Mouse (Mus musculus) right cerebral cortex, postnatal 10 days (tissue): ENCODE measurements around the gene Tbc1d22a.

Experiments used
- DNase-seq, 2 experiments: peaks; one replicate each; pipeline ENCODE4 v3.0.0; 2021; ENCODE audit warnings: low spot score in 2 of 2

Gene Tbc1d22a

DNA sequence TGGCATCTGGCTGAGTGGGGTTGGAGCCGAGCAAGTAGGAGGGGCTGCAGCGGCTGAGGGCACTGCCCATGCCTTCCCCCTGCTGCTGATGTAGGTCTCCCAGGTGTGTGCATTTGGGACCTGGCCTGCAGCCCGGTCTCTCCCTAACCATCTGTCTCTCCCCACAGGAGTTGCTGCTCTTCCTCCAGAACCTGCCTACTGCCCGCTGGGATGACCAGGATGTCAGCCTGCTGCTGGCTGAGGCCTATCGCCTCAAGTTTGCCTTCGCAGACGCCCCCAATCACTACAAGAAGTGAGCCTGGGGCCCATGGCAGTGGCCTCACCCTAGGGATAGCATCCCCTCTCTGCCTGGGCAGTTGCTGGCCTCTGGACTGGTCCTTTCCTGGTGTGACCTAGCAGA is 282.4 kb downstream of the Tbc1d22a start:
- DNase-seq: no peak

DNA sequence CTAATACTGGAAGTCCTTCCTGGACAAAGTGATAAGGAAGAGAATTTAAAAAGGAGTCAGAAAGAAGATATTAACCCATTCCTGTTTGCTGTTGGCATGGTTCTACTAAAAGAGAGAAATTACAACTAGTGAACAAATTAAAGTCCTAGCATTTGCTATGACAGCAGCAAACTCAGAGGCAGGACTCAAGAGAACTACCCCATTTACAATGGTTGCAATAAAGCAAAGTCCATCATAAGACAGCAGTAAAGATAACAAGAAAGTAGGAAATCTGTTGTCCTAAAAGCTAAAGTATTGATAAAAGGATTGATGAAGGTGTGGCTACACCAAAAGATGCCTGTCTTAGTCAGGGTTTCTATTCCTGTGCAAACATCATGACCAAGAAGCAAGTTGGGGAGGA is 286.3 kb downstream of the Tbc1d22a start:
- DNase-seq: no peak

DNA sequence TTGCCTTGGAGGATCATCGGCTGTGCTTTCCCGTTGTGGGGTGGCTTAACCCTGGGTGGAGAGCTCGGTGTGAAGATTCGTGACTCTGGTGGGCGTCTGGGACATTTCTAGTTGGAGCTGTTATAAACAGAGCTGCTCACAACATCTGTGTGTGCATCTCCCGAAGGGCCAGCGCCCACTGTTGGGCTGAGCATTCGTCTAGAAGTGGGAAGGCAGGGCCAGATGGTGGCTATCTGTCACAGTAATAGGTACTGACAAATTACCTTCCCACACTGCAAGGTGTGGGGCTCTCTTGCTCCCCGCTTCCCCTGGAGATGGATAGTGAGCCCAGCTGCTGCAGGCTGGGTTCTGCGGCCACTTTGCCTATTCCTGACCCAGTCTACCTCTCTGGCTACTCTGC is 289.2 kb downstream of the Tbc1d22a start:
- DNase-seq: no peak

DNA sequence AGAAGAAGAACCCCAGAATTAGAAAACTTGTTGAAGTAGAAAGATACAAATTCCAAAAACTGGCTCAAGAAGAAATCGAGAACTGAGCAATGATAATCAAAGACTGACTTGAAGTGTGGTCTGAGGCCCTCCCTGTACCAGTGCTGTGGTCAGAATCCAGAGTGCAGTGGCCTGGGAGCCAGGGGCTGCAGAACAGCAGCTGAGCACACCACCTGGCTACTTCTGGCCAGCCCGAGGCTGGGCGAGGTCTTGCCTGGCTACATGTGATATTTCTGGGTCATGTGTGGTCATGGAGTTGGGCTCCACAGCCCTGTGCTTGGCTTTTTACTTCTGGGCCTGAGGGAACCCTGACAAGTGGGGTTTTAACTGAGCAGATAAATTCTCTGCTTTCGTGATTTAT is 292.4 kb downstream of the Tbc1d22a start:
- DNase-seq: no peak

- DNase-seq: no peak
Observed at GRCm38 (mm10) chr15:86507546-86507945, 293.3 kb downstream of the Tbc1d22a start.

- DNase-seq: no peak
Observed at GRCm38 (mm10) chr15:86508406-86509176, 294.3 kb downstream of the Tbc1d22a start.

DNA sequence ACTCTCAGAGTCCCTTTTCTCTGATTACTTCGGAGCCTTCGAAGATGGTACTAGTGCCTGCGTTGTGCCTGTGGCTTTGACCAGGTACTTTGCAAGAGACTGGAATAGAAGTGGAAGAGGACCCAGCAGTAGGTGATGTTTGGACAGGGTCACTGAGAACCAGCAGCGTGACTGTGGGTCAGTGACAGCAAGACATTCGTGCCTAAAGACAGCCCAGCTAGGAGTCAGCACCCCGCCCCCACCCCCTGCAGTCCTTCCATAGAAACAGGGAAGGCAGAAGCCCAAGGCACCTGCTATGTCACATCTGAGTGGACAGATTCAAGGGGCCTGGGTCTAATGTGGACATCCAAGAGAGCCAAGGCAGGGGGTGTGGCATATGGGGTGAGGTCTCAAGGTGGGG is 295.3 kb downstream of the Tbc1d22a start:
- no peak for DNase-seq

GRCm38 (mm10) chr15:86511181-86511580 is 296.9 kb downstream of the Tbc1d22a start:
- no peak for DNase-seq

DNA sequence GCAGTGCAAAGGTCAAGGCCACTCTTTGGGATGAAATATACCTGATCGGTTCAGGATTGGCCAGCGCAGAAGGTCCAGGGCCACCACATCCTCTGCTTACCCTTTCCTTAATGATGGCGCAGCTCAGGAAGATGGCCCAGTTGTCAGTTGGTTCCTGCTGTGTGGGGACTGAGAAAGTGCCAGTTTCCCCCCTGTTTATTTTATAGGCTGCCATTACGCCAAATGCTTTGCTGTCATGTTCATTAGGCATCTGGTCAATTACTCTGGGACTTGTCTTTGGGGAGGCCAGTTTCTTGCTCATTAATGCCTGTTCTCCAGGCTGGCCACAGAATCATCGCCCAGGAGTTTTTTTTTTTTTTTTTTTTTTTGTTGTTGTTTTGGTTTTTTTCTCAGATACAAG is 299.1 kb downstream of the Tbc1d22a start:
- DNase-seq: no peak

GRCm38 (mm10) chr15:86520201-86520600 is 305.9 kb downstream of the Tbc1d22a start:
- DNase-seq: no peak

DNA sequence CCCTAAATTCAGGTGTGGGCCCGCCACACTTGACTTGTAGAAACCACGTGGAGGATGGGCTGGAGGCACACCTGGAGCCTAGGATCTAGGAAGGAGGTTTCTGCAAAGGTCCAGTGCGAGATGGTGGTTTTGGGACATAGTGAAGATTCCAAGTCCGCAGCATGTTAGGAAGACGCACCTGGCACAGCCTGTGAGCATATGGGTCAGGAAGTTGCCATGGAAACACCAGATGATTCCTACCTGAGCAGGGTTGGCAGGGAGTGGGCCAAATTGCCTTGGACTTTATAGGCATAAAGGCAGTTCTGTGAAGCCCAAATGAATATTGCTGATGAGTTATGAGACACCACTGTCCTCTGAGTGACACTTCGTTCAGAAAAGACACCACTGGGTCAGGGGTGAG is 321.1 kb downstream of the Tbc1d22a start:
- DNase-seq: no peak

- no peak for DNase-seq
Observed at GRCm38 (mm10) chr15:86542371-86542770, 328.1 kb downstream of the Tbc1d22a start.

GRCm38 (mm10) chr15:86544122-86544795 is 330.0 kb downstream of the Tbc1d22a start:
- no peak for DNase-seq
